Mouse (Mus musculus) hindlimb bud, embryonic 11.5 days (tissue): Measurements from ENCODE around the gene Prss46.

Experiments
- DNase-seq: peaks from one replicate; pipeline ENCODE4 v3.0.0-alpha.2; 2012; ENCODE audit warnings: low read depth, low spot score; ENCODE audit errors: extremely low spot score

The Prss46 gene

DNA sequence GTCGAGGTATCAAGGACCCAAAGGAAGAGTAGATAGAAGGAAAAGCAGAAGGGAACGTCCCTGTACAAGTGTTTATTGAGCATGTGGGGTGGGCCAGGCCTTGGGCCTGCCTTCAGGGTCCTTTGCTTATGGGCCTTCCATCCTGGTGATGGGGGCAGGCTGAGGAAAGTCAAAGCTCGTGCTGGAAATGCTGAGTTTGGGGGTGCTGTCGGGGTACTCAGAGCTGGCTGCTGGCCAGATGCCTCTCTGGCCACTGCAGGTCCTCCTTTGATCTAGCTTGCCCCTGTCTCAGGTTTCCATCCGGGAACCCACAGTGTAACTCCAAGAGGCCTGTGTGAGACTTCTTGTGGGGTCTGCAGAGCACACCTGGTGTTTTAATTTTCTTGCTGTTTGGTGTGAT, 14.2 kb downstream of the Prss46 start:
- DNase-seq: peak; percentile 22

DNA sequence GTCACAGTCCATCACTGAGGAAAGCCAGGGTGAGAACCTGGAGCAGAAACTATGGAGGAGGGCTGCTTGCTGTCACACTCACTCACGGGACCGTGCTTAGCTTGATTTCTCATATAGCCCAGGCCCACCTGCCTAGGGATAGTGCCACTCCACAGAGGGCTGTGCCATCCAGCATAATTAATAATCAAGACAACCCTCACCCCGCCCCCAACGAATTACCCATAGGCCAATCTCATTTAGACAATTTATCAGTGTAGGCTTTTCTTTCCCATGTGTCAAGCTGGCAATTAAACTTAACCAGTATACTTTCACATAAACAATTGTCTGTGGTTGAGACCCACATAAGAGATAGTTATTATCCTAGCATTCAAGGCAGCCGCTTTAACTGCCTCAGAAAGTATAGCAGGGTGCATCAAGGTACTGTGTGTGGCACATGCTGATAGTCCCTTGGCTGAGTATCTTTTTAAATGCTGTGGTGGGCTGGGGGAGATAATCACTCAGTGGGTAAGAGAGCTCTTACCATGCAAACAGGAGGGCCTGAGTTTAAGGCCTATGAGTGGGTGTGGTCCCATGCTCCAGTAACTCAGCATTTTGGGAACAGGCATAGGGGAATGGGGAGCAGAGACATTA, 14.8 kb downstream of the Prss46 start:
- no peak for DNase-seq

DNA sequence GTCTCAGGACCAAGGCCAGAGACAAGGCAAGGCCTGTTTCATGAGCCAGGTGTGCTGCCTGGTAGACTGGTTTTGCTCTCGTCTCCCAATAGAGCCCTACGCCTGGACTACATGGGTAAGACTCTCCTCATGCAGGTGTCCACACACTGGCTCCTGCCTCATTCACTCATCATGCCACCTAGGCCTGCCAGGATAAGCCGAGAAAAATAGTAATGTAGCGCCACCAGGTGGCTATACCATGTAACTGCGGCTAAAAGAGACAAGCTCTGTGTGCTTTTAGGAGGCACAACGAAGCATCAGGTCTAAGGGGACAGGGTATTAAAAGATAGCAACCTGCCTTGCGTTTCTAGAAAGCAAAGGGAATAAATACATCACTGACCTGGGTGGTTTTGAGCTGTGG, 26.7 kb downstream of the Prss46 start:
- DNase-seq: peak; percentile 30

DNA sequence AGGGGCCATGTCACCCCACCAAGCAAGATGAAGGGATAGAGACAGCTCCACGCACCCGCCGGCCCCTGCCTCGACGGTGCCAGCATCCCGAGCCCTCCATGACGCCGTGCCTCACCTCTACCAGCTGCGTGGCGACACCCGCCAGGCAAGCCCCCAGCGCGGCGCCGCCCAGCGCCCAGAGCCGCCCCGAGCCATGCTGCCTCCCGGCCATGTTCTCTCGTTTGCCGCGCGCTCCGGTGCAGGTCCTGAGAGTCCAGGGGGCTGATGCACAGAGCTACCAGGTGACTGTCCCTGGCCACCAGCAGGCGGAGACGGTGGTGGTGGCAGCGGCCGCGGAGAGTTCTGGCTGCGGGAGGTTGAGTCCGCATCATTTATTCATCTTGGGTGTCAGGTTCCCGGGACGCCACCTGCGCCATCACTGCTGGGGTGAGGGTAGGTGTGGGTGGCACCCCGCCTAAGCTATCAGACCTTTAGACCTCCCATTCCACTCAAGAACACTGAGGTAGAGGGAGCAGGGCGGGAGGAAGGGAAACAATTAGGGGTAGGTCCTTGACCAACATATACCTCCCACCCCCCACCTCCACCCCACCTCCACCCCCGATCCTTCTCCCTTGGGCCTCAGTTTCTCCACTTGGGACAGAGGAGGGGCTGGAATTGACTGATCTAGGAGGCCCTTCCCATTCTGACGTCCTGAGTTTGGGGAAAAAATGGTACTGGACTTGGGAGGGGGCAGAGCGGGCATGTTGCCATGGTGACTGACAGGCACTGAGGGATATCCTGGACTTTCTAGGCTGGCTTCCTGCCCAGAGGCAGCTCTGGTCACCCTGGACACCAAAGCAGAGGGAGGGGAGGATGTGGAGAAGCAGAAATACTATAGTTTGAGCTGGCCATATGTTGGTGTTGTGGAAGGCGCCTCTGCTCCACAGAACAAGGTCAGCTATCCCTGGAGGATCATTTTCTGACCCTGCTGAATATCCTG, 29.7 kb downstream of the Prss46 start:
- no peak for DNase-seq

DNA sequence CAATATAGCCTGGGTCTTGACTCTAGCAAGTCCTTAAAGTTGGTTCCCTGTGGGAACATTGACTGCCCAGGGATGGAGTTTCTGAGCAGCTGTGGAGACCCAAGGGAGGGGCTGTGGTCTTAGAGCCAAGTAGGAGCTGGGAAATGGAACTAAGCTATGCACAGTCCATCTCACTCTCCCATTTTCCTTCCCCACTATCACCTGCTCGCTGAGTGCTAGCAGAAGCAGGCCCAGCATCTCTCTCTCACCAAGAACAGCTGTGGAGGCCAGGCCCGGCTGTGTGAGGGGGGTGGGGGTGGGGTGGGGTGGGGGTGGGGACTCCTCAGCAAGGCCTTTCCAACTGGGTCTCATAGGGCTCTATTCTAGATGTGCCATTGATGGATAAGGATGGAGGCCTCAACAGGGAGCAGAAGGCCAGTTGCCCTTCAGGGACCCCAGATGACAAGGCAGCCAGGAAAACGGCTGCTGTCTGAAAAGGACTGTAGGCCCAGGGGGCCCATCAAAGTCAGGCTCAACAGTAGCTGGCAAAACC, 30.4 kb downstream of the Prss46 start:
- DNase-seq: no peak

DNA sequence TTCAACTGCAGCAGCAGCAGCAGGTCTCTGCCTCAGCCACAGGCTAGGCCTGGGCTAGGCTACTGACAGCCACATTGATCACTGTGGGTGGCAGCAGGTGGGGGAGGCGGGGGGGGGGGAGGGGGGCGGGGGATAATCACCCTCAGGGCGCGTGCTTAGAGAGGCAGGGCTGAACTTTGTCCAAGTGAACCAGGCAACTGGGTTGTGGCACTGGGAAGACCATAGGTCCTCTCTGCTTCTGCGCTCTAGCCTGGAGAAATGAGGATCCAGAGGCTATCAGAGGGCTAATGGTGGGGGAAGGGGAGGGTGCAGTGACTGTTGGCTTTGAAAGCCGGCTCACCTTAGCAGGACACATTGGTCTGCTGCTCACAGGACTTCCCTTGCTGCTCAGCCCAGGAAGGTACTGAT, 31.0 kb downstream of the Prss46 start:
- no peak for DNase-seq

DNA sequence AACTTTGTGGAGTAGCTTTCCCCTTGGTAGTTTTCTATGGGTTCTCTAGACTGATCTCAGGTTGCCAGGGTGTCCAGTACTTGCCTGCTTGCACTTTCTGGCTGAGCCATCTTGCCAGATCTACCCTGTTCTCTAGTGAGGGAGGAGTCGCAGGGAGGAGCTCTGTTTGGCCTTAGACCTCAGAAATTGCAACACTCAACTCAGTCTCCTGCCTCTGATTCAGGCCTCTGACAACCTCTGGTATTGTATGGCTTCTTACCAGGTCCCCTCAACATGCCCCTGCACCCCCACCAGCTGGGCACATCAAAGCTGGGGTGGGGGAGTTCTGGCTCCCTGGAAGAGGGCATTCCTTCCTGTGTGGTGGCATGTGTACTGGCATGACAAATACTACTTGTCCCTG, 33.0 kb downstream of the Prss46 start:
- no peak for DNase-seq

DNA sequence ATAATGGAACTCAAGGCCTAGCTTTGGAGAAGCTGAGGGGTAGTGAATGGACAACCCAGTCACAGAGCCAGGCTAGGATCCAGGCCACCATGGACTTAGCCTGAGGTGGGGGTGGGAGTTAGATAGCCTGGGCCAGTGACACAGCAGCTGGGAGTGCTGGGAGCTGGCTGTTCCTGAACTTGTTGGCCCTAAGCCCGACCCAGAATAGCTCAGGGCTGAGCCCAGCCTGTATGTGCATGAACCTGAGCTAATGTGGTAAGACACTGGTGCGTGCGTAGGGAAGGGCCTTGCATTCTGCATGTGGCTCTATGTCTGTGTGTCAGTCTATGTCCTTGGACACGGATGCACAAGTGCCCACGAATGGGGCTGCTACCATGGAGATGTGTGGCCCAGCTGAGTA, 33.6 kb downstream of the Prss46 start:
- no peak for DNase-seq

DNA sequence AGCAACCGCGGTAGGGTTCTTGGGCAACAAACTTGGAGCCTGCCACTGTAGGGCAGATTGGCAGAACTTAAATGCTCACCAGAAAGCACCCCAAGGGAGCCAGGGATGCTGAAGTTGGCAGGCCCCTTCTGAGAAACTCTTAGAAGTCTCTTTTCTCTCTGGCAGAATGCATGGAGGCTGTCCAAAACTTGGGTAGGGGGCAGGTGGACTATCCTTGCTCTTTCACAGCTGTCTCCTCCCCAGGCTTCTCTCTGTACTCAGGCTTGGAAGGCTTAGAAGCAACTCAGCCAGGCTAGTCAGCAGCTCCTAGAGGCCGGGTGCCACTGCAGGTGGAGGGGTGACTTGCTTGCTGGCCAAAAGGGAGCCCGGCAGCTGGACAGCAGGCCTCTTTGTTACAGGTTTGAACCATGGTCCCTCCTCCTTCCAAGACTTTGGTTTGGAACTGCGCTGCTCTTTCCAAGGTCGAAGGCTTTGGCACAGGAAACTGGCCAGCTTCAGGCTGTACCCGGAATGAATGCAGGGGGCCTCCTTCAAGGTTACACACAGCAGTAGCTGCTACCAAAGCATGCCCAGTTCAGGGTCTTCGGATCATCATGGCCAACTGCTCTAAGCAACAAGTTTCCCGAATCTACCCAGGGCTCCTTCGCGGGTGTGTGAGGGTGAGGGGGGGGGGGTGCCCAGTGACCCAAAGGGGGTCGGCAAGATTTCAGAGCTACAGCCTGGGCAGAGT, 35.0 kb downstream of the Prss46 start, which contains the start of gene Als2cl:
TSS of gene Als2cl (plus strand) at position 680 of the 730 bp plus-strand sequence.
- DNase-seq: no peak

DNA sequence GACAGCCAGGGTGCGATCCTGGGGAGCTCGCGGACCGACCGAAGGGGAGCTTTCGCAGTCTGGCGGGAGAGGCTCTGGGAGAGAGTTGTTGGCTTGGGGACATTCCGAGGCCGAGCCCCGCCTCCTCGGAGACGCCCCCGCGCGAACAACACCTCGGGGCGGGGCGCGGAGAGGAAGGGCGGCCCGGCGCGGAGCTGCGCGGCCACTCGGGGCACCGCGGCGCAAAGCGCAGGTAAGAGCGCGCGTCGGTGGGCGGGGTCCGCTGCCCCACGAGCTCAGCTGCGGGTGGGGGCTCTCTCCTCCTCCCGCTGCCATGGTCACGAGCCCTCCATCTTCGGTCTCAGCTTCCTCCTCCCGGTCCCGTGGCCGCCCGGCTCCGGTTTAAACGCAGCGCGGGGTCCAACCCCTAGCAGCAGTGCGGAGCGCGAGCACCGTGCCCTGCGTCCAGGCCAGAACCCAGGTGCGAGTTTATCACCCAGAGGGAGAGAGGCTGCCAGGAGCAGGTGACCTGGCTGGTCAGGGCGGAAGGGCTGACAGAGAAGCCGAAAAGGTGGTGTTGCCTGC, 35.8 kb downstream of the Prss46 start, which contains the start of gene Tmie:
TSS of gene Tmie (minus strand) at position 116 of the 564 bp plus-strand sequence.
- no peak for DNase-seq

DNA sequence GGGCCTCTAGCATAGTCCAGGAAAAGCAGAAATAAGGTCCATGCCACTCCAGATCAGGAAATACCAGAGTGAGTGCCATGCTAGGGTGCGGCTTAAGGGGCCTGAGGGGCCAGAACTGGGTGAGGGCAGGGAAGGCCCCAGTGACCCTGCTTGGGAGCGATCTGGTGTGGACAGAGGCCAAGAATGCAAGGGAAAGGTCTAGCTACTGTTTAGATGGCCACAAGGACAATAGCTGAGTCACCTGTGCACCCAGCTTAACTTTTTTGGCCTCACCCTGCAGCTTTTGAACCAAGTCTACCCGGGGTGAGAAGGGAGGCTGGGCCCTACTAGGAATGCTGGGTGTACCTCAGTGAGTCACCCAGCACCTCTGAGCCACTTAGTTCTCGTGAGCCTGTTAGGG, 36.5 kb downstream of the Prss46 start:
- DNase-seq: no peak

DNA sequence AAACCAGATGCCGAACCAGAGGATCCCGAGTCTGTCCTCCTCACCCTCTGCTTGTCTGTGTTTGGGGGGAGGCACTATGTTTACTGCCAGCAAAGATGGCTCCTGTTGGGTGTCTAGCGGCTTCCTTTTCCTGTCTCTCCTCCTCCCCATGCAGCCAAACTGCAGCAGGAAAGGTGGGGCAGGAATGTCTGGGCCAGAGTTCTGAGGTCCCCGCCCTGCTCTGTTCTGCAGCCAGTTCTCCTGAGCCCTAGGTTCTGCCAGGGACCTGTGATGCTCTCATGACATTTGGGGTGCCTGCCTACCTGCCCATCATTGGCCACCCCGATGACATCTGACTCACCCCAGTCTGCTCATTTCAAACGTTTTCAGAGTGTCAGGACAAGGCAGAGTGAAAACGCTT, 37.6 kb downstream of the Prss46 start:
- DNase-seq: no peak

DNA sequence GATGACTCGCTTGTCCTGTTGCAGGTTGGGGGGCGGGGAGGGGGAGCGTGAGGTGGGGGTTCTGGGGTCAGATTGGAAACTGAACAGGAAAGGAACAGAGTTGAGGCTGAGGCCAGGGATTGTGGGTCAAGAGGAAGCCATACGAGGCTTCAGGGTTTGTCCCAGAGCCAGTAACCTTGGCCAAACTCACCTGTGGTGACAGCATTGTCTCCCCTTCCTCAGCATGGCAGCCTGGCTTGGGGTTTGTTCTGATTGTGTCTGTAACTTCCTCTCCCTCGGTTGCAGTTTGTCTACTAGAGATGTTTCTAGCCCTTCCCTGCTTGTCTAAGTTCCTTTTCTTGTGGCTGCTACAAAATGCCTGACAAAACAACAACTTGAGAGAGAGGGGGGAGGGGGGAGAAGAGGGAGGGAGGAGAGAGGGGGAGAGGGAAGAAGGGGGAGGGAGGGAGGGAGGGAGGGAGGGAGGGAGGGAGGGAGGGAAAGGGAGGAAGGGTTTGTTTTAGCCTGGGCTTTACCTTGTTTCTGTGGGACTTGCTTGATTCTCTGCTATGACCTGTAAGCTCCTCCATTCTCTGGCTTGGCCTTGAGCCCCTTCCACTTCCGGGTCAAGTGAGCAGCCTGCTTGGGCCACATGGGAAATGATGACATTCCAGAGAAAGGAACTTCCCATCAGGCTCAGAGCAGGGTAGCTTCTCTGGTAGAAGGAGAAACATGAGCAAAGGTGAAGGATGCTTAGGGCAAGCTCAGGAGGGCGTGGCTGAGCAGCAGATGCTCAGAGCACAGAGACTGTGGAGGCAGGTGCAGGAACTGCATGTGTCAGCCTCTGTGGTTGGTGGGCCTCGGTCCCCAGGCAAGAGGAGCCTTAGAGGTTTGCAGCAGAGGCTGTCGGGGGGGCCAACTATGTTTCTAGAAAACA, 43.3 kb downstream of the Prss46 start:
- DNase-seq: no peak

DNA sequence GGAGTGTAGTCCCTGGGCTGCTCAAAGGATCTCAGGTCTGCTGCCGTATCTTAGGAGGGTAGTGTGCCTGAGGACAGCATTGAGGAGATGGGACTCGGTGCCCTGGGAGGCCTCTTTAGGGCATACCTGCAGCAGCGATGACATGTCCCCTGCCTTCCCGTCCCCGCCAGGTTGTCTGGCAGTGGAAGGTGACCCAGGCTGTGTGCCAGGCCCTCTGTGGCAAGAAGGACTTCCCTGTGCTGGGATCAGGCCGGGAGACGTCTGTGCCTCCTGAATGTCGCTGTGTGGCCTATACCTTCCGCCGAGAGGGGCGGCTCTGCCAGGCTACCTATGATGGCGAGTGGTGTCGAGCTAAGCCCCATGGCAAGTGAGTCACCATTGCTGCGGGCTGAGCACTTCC, 44.6 kb downstream of the Prss46 start:
- DNase-seq: no peak

DNA sequence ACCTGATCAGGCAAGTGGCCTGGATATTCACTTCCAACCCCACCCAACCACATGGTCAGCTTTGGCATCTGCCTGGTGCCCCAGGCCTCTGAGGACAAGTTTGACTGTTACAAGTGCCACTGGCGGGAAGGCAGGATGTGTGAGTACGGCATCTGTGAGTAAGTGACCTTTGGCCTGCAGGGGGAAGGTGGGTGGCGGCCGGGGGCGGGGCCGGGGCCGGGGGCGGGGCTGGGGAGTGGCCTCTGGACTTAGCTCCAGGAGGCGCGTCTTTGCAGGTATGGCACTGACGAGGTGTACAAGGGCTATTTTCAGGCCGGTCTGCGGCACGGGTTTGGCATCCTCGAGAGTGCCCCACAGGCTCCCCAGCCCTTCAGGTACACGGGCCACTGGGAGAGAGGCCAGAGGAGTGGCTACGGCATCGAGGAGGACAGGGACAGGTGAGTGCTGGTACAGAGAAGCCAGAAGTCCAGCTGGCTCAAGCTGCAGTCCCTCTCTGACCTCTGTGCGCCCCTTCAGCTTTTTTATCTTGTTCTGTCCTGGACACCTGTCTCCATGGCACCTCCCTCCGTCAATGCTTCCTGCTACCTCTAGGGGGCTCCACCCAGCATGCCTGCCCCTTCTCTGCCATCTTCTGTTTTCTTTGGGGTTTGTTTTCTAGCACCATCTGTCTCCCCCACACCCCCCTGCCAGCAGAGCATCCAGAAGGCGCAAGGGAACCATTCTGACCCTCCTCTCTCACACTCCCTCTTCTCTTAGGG, 45.9 kb downstream of the Prss46 start:
- no peak for DNase-seq

DNA sequence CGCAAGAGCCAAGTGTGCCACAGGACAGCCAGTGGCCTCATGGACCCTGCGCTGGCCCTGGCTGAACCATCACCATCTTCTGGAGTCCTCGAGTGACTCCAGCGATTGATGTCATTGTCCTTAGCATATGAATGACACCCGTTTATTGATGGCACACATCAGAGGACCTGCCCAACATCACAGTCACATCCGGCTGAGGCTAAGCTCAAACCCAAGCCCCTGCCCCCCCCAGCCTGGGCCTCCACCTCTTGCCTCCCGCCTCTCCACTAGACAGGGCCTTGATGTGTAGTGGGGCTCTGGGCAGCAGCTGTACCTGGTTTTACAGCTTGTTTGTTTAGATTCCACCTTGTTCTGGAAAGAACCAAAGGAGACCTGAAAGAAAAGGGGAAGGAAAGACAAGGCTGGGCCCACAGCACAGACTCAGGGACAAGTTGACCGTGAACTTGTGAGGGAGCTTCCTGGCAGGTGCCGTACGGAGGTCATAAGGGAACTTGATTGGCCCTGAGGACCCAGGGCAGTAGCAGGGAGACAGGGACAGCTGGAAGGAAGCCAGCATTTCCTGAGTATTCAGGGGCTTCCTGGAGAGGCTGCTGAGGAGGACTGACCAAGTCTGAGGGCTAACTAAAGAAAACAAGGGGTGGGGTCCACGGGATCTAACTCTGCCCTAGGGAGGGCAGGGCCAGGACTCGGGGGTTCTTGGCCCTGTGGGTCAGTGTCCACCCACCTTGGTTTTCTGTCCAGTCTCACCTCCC, 46.9 kb downstream of the Prss46 start:
- no peak for DNase-seq

DNA sequence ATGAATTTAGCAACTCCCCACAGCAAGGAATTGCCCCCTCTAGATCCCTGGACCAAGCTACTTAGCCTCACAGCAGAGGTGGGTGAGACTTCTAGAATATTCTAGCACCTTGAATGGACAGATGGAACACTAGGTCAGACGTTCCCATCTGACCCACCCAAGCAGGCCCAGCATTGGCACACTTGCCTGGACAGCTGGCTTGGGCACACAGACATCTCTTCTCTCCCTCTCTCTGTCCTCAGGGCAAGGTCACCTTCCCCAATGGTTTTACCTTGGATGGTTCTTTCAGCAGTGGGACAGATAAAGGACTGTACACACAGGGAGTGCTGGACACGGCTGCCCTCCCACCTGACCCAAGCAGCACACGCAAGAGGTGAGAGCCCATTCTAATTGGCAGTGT, 48.2 kb downstream of the Prss46 start:
- no peak for DNase-seq

DNA sequence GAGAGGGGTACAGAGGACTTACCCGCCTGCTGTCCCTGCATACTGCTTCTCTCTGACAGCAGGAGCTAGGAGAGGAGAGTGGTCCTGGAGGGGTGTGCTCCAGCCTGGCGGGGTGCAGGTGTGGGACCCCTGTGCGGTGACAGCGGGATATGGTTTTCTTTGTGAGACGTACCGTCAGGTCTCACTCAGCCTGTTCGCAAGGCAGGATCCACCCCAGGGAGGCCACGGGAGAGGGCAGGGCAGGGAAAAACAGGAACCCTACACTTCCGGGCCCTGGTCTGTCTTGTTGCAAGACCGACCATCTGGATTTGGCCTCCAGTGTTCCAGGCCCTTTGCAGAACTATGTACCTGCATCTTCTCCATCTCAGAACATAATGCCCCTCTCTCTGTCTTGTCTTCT, 49.1 kb downstream of the Prss46 start:
- no peak for DNase-seq
